Mouse (Mus musculus) urinary bladder, adult 18-20 months (tissue): ENCODE data around the gene Dock3.
A peak's percentile ranks its signal among the peaks of the same experiment; 100 is the strongest.

Source experiments
- DNase-seq, 2 experiments: peaks; one replicate each; pipeline ENCODE4 v3.0.0; 2022; ENCODE audit warnings: low spot score in 2 of 2, mixed read lengths in 2 of 2

Dock3 gene

GRCm38 (mm10) chr9:106888346-106888745 lies 343.4 kb downstream of the Dock3 start:
- DNase-seq = no peak

- DNase-seq = peak; percentile 93 to 96
Measured at GRCm38 (mm10) chr9:106886828-106887702, 344.6 kb downstream of the Dock3 start, which contains the start of gene Rbm15b. Gene Rbm15b (minus strand): TSS chr9:106887428.

- DNase-seq = peak in 1 of 2 experiments; percentile 48
Measured at GRCm38 (mm10) chr9:106885901-106886731, 345.6 kb downstream of the Dock3 start.

- no peak for DNase-seq
Measured at GRCm38 (mm10) chr9:106884996-106885900, 346.5 kb downstream of the Dock3 start.

- DNase-seq = no peak
Measured at GRCm38 (mm10) chr9:106884306-106884705, 347.4 kb downstream of the Dock3 start.

GRCm38 (mm10) chr9:106883085-106883484 lies 348.6 kb downstream of the Dock3 start:
- no peak for DNase-seq

- no peak for DNase-seq
Measured at GRCm38 (mm10) chr9:106882176-106882575, 349.5 kb downstream of the Dock3 start.

GRCm38 (mm10) chr9:106881071-106881755 lies 350.5 kb downstream of the Dock3 start:
- DNase-seq = no peak

- DNase-seq = no peak
Measured at GRCm38 (mm10) chr9:106879471-106879870, 352.2 kb downstream of the Dock3 start.

- no peak for DNase-seq
Measured at GRCm38 (mm10) chr9:106876666-106877065, 355.0 kb downstream of the Dock3 start.

GRCm38 (mm10) chr9:106874216-106874615 lies 357.5 kb downstream of the Dock3 start:
- DNase-seq = no peak

- DNase-seq = no peak
Measured at GRCm38 (mm10) chr9:106858036-106858435, 373.7 kb downstream of the Dock3 start.

- DNase-seq = no peak
Measured at GRCm38 (mm10) chr9:106856664-106857063, 375.0 kb downstream of the Dock3 start.
